Mouse (Mus musculus) liver, embryonic 11.5 days (tissue): ENCODE results near the gene Hsf5. TPM values are rescaled to one million over a fixed set of nuclear protein-coding genes. Genes with fewer than 3 reads are reported as not detected.

ENCODE experiments used
- ATAC-seq: fragments of 200-750 bp; cut with Nextera tagmentation; replicated peaks from 2 replicates; pipeline ENCODE4 v1.8.0; 2017; ENCODE audit warnings: moderate number of reproducible peaks, mild to moderate bottlenecking, moderate TSS enrichment, moderate library complexity; ENCODE audit not compliant: low FRiP score
- DNase-seq: peaks from one replicate; pipeline ENCODE4 v3.0.0-alpha.2; 2017; ENCODE audit warnings: low spot score
- H3K27ac ChIP-seq: fragments of 300-500 bp; sonication (generic); 2 replicates; pipeline ENCODE4 v1.5.1; 2014; ENCODE audit warnings: mild to moderate bottlenecking, low read depth, low read length, control low read depth
- H3K27me3 ChIP-seq: fragments of 300-500 bp; sonication (generic); replicated peaks from 2 replicates; pipeline ENCODE4 v1.6.1; 2014; ENCODE audit warnings: low read length, mixed read lengths; ENCODE audit not compliant: control insufficient read depth, insufficient read depth
- H3K36me3 ChIP-seq: fragments of 300-500 bp; sonication (generic); 2 replicates; pipeline ENCODE4 v1.6.1; 2014; ENCODE audit warnings: mild to moderate bottlenecking, low read length, moderate library complexity, mixed read lengths; ENCODE audit not compliant: control insufficient read depth, insufficient read depth
- H3K4me1 ChIP-seq: fragments of 300-500 bp; sonication (generic); replicated peaks from 2 replicates; pipeline ENCODE4 v1.6.1; 2014; ENCODE audit warnings: low read length, mixed read lengths; ENCODE audit not compliant: control insufficient read depth, insufficient read depth
- H3K4me2 ChIP-seq: fragments of 300-500 bp; sonication (generic); 2 replicates; pipeline ENCODE4 v1.6.1; 2014; ENCODE audit warnings: mild to moderate bottlenecking, control low read depth, moderate library complexity
- H3K4me3 ChIP-seq: fragments of 300-500 bp; sonication (generic); 2 replicates; pipeline ENCODE4 v1.5.1; 2014; ENCODE audit warnings: low read depth, low read length, control low read depth
- H3K9ac ChIP-seq: fragments of 300-500 bp; sonication (generic); 2 replicates; pipeline ENCODE4 v1.6.1; 2014; ENCODE audit warnings: low read depth, low read length, control low read depth
- H3K9me3 ChIP-seq: fragments of 300-500 bp; sonication (generic); 2 replicates; pipeline ENCODE4 v1.6.1; 2016; ENCODE audit warnings: low read length, inconsistent platforms, mixed read lengths; ENCODE audit not compliant: control insufficient read depth
- WGBS: fragments of 180-500 bp; shearing (Covaris S2); extraction: QIAGEN DNeasy Blood & Tissue Kit; methylation state at CpG from one replicate; pipeline ENCODE4 v1.1.7; 2014; 5-methylcytosine and 5-hydroxymethylcytosine counted together
- polyA plus RNA-seq: library from polyadenylated mRNA; unstranded; fragments of >200 nt; fragmentation: Nextera tagmentation; extraction: Ambion mirVana; gene quantifications from 2 replicates; pipeline ENCODE4 v1.2.1, GENCODE M21; 2014

The Hsf5 gene
- polyA plus RNA-seq, 1 experiment from 2014 or later = 0.08 TPM

DNA sequence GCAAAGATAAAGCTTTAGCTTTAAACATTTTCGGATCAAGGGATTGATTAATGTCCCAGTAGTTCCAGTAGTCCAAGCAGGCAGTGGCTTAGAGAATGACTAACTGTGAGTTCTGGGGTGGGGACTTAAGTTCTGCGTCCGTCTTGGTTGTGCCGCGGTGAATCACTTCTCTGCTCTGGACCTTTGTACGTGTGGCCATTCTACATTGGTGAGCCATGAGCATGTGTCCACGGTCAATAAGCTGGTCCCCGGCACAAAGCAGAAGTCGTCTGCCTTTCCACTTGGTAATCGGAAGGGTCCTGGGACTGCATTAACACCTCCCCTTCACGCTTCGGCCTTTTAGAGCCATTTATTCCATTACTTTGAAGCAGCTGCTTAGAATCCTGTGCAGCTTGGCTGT, 65.1 kb downstream of the Hsf5 start:
- DNase-seq (no peak), ATAC-seq (no peak)
- H3K4me1 ChIP-seq = peaks cover 8% of the 10 kb centered on the region
- H3K27ac ChIP-seq = no peak overlapping the region
- H3K9me3 ChIP-seq = no peaks in the 10 kb centered on the region
- 86% methylated on average over 12 of the region's 12 CpGs for WGBS
- H3K4me2 ChIP-seq = no peak overlapping the region
- H3K4me3 ChIP-seq = no peak overlapping the region
- no peaks in the 10 kb centered on the region for H3K27me3 ChIP-seq
- no peak overlapping the region for H3K9ac ChIP-seq
- no peaks in the 10 kb centered on the region for H3K36me3 ChIP-seq

- DNase-seq (no peak), ATAC-seq (no peak)
- H3K36me3 ChIP-seq = no peaks in the 10 kb centered on the region
- H3K4me3 ChIP-seq = no peak overlapping the region
- H3K27me3 ChIP-seq = no peaks in the 10 kb centered on the region
- H3K27ac ChIP-seq = no peak overlapping the region
- H3K9me3 ChIP-seq = no peaks in the 10 kb centered on the region
- peaks cover 17% of the 10 kb centered on the region for H3K4me1 ChIP-seq
- H3K4me2 ChIP-seq = no peak overlapping the region
- 49% methylated on average over 13 of the region's 13 CpGs for WGBS
- no peak overlapping the region for H3K9ac ChIP-seq
These were observed 66.0 kb downstream of the Hsf5 start for GRCm38 (mm10) chr11:87682838-87683571.

DNA sequence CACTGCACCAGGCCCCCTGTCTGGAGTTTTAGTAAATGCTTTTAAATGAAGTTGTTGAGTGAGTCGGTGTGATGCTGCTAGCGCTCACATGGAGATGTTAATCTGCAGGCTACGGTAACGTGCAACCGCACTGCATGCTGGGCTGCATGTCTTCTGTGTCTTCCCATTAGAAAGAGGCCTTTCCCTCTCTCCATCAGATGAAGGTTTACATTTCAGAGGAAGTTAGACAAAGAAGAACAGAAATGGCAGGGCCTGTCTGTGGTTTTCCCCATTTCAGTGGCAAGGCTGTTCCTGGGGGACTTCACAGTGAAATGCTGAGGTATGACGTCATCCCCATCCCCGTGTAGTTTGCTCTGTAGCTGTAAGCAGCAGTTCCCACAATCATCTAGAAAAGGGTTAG, 69.4 kb downstream of the Hsf5 start:
- no peak for DNase-seq
- WGBS = 50% methylated on average over 7 of the region's 7 CpGs
- H3K27ac ChIP-seq = no peak overlapping the region
- H3K9me3 ChIP-seq = no peaks in the 10 kb centered on the region
- no peak overlapping the region for H3K4me3 ChIP-seq
- H3K27me3 ChIP-seq = no peaks in the 10 kb centered on the region
- ATAC-seq = no peak
- no peak overlapping the region for H3K9ac ChIP-seq
- H3K4me1 ChIP-seq = peaks cover 41% of the 10 kb centered on the region
- H3K4me2 ChIP-seq = no peak overlapping the region
- H3K36me3 ChIP-seq = no peaks in the 10 kb centered on the region

DNA sequence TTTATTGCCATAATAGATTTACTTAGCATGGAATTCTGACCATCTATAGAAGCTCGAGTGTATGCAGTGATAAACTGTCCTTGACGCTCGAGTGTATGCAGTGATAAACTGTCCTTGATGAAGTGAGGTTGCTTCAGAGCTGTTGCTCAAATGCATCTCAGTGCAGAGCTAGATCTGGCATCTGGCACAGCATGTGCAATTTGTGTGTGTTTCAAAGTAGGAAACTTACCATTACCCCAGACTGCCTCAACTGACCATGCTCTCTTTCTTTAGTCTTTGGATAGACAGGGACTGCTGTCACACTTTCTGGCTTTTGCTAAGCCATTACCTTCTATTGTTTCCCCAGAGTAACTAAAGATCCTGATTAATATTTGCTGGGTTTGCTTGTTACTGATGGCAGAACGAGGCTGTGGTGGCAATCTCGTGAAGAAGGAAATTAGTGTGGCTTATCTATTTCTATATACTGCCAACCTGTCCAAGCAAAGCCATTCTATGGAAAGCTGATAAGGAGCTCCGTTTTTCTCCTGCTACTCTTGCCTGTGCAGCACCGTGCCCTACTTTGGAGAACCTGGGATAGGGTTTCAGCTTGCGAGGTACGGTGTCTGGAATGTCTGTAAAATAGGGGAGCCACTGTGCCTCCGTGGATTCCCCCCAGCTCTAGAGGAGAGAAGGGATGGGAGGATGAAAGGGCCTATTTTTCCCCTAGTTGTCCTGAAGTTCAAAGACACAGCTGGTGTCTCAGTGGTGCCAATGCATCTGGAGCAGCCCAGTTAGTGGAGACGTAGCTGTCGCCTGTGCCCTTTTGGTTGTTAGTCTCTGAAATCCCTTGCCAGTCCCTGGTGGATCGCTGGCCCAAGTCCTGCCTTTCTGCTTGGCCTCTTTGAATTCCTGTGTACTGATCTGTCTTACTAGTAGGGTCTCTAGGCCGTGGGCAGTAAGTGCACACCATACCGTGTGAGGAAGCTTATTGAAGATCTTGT, 70.6 kb downstream of the Hsf5 start:
- WGBS = 58% methylated on average over 15 of the region's 15 CpGs
- Histone ChIP-seq H3K27ac (no peak overlapping the region), H3K36me3 (no peaks in the 10 kb centered on the region), H3K4me3 (no peak overlapping the region), H3K9me3 (no peaks in the 10 kb centered on the region), H3K4me1 (peaks cover 45% of the 10 kb centered on the region), H3K9ac (no peak overlapping the region), H3K4me2 (no peak overlapping the region), H3K27me3 (no peaks in the 10 kb centered on the region)
- DNase-seq (no peak), ATAC-seq (no peak)

DNA sequence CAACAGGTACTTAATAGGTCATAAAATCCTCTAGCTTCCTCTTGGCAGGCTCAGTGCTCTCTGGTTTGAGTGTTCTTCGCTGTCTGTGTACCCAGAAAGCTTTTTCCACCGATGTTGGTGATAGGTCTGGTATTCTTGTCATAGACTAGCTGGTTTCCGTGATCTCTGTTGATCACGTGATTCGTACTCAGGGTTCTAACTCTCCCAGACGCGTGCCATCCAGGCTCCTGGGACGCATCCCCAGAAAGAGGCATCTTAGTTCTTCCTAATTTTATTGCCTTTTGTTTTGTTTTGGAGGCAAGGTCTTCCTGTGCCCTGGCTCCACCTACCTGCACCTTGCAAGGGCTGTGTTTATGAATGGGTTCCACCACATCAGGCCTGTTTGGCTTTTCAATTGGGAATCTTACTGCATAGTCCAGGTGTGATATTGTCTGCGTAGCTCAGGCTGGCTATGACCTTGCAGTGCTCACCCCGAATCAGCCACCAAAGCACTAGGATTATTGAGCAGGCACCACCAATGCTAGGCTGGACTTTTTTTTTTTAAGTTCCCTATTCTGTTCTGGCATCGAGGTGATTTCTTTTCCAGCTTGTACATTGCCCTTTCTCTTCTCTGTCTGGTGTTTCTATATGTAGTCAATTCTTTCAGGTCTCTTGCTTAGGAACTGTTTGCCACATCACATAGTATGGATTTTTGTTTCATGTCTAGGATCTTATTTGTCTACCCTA, 71.7 kb downstream of the Hsf5 start:
- Histone ChIP-seq H3K9ac (no peak overlapping the region), H3K4me2 (peak overlapping the region; percentile 44), H3K4me3 (no peak overlapping the region), H3K36me3 (no peaks in the 10 kb centered on the region), H3K9me3 (no peaks in the 10 kb centered on the region), H3K27ac (peak overlapping the region; percentile 64), H3K4me1 (peaks cover 41% of the 10 kb centered on the region), H3K27me3 (no peaks in the 10 kb centered on the region)
- DNase-seq (no peak), ATAC-seq (no peak)
- 82% methylated on average over 11 of the region's 11 CpGs for WGBS

- H3K4me1 ChIP-seq = peaks cover 41% of the 10 kb centered on the region
- H3K27ac ChIP-seq = peak overlapping the region; percentile 64
- H3K9ac ChIP-seq = no peak overlapping the region
- no peak overlapping the region for H3K4me3 ChIP-seq
- peak overlapping the region; percentile 53 for H3K4me2 ChIP-seq
- ATAC-seq = peak; percentile 42
- no peak for DNase-seq
- no peaks in the 10 kb centered on the region for H3K9me3 ChIP-seq
- no peaks in the 10 kb centered on the region for H3K36me3 ChIP-seq
- 42% methylated on average over 7 of the region's 7 CpGs for WGBS
- no peaks in the 10 kb centered on the region for H3K27me3 ChIP-seq
These were observed 72.4 kb downstream of the Hsf5 start for GRCm38 (mm10) chr11:87689402-87689808.

DNA sequence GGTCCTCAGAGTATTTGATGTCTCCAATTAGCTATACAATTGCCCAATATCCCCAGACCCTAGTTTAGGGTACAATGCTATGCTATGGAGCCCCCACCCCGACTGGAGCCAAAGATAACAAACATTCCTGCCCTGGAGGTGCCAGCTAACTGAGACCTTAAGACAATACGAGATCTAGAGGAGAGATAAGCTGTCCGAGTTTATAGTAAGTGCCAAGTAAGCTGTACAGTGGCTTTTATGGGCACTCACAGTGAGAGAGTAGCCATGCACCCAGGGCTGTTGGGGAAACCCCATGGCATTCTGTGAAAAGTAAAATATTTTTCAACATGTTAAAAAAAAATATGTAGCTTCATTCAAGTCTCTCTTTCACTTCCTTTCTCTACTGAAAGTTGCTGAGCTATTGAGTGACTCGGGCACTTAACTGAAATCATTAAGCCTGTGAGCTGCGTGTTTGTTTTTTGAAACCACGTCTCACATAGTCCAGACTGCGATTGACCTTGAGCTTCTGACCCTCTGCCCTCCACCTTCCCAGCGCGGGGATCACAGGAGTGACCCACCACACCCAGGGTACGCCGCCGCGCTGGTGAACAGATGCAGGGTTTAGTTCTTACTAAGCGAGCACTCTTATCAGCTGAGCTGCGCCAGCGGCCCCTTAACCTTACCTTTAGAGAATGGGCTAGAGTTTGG, 73.2 kb downstream of the Hsf5 start:
- Histone ChIP-seq H3K4me3 (0 out of 2 replicates have a peak overlapping the region, but pooled peaks have one; percentile 2), H3K27ac (peak overlapping the region; percentile 59), H3K9ac (no peak overlapping the region), H3K27me3 (no peaks in the 10 kb centered on the region), H3K36me3 (no peaks in the 10 kb centered on the region), H3K4me1 (peaks cover 41% of the 10 kb centered on the region), H3K4me2 (peak overlapping the region; percentile 53), H3K9me3 (no peaks in the 10 kb centered on the region)
- ATAC-seq (peak; percentile 62), DNase-seq (no peak)
- 49% methylated on average over 16 of the region's 16 CpGs for WGBS

GRCm38 (mm10) chr11:87697131-87697682, 80.2 kb downstream of the Hsf5 start:
- Histone ChIP-seq H3K4me1 (peaks cover 34% of the 10 kb centered on the region), H3K4me2 (no peak overlapping the region), H3K4me3 (no peak overlapping the region), H3K9me3 (no peaks in the 10 kb centered on the region), H3K27ac (no peak overlapping the region; the same call in 1 of the 2 replicates), H3K27me3 (no peaks in the 10 kb centered on the region), H3K9ac (no peak overlapping the region), H3K36me3 (no peaks in the 10 kb centered on the region)
- WGBS = 70% methylated on average over 14 of the region's 14 CpGs
- ATAC-seq (no peak), DNase-seq (no peak)
